Mouse (Mus musculus): Measurements from ENCODE around the gene Bbs9. TPM values are rescaled to one million over a fixed set of nuclear protein-coding genes. Genes with fewer than 3 reads are reported as not detected.

The Bbs9 gene
- polyA plus RNA-seq, 1 experiment: 3.3 TPM

GRCm38 (mm10) chr9:22551273-22551672, 75.8 kb downstream of the Bbs9 start:
- TF ChIP-seq MYOG (IDR thresholded peaks at IDR 0.05; ENCODE audit: control insufficient read depth, extremely low read depth, insufficient read length): no peak
- no peak for TF ChIP-seq CEBPB (IDR thresholded peaks at IDR 0.05; ENCODE audit: low read depth)
- no peak for TF ChIP-seq USF1 (IDR thresholded peaks at IDR 0.05; ENCODE audit: low read depth)
- TF ChIP-seq CTCF (IDR thresholded peaks at IDR 0.05; ENCODE audit: control insufficient read depth, insufficient read depth, insufficient read length): no peak
- no peak for TF ChIP-seq MAX (IDR thresholded peaks at IDR 0.05)
- TF ChIP-seq FOSL1 (IDR thresholded peaks at IDR 0.05; ENCODE audit: insufficient read depth, low read length, poor library complexity, severe bottlenecking): no peak
- TF ChIP-seq MYOD1 (IDR thresholded peaks at IDR 0.05; ENCODE audit: control insufficient read depth, insufficient read length, low read depth): no peak
- Histone ChIP-seq H3K27me3 (ENCODE audit: control insufficient read depth, insufficient read depth, insufficient read length) (no peaks in the 10 kb centered on the region), H3K36me3 (ENCODE audit: control insufficient read depth, insufficient read depth) (no peaks in the 10 kb centered on the region), H3K79me3 (ENCODE audit: low read depth) (no peaks in the 10 kb centered on the region), H3ac (ENCODE audit: control insufficient read depth, insufficient read length, low read depth) (no peak overlapping the region), H3K4me3 (ENCODE audit: insufficient read depth, poor library complexity, severe bottlenecking) (no peak overlapping the region), H3K79me2 (ENCODE audit: control insufficient read depth, insufficient read depth) (no peaks in the 10 kb centered on the region)

DNA sequence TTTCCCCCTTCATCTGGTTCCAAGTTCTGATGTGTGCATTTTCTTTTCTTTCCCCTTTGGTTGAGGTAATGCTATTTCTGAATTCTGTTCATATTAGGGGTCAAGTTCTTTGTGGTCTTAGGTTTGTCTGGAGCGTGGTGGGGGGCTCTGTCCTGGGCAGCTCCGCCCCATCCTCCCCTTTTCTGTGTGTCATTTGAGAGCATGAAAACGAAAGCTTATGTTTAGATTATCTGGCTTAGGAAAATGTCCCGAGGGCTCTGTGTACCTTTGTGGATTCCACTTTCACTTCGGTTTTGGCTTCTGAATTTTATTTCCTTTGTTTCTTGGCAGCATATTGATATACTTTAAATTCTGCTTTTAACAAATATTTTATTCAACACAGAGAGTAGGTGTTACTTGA, 80.6 kb downstream of the Bbs9 start:
- H3K27me3 ChIP-seq (ENCODE audit: control insufficient read depth, insufficient read depth, insufficient read length): no peaks in the 10 kb centered on the region
- H3K4me3 ChIP-seq (ENCODE audit: insufficient read depth, poor library complexity, severe bottlenecking): no peak overlapping the region
- no peaks in the 10 kb centered on the region for H3K79me3 ChIP-seq (ENCODE audit: low read depth)
- no peaks in the 10 kb centered on the region for H3K36me3 ChIP-seq (ENCODE audit: control insufficient read depth, insufficient read depth)
- no peaks in the 10 kb centered on the region for H3K79me2 ChIP-seq (ENCODE audit: control insufficient read depth, insufficient read depth)
- H3ac ChIP-seq (ENCODE audit: control insufficient read depth, insufficient read length, low read depth): no peak overlapping the region
- TF ChIP-seq MAX (IDR thresholded peaks at IDR 0.05) (no peak), CTCF (IDR thresholded peaks at IDR 0.05; ENCODE audit: control insufficient read depth, insufficient read depth, insufficient read length) (no peak), MYOG (IDR thresholded peaks at IDR 0.05; ENCODE audit: control insufficient read depth, extremely low read depth, insufficient read length) (no peak), MYOD1 (IDR thresholded peaks at IDR 0.05; ENCODE audit: control insufficient read depth, insufficient read length, low read depth) (no peak), USF1 (IDR thresholded peaks at IDR 0.05; ENCODE audit: low read depth) (no peak), CEBPB (IDR thresholded peaks at IDR 0.05; ENCODE audit: low read depth) (no peak), FOSL1 (IDR thresholded peaks at IDR 0.05; ENCODE audit: insufficient read depth, low read length, poor library complexity, severe bottlenecking) (no peak)

GRCm38 (mm10) chr9:22557467-22557866, 82.0 kb downstream of the Bbs9 start:
- no peak overlapping the region for H3ac ChIP-seq (ENCODE audit: control insufficient read depth, insufficient read length, low read depth)
- TF ChIP-seq CTCF (IDR thresholded peaks at IDR 0.05; ENCODE audit: control insufficient read depth, insufficient read depth, insufficient read length) (peak; percentile 59), MYOD1 (IDR thresholded peaks at IDR 0.05; ENCODE audit: control insufficient read depth, insufficient read length, low read depth) (no peak)
- no peaks in the 10 kb centered on the region for H3K79me3 ChIP-seq (ENCODE audit: low read depth)
- H3K4me3 ChIP-seq (ENCODE audit: insufficient read depth, poor library complexity, severe bottlenecking): no peak overlapping the region
- H3K27me3 ChIP-seq (ENCODE audit: control insufficient read depth, insufficient read depth, insufficient read length): no peaks in the 10 kb centered on the region
- H3K36me3 ChIP-seq (ENCODE audit: control insufficient read depth, insufficient read depth): no peaks in the 10 kb centered on the region
- no peaks in the 10 kb centered on the region for H3K79me2 ChIP-seq (ENCODE audit: control insufficient read depth, insufficient read depth)

GRCm38 (mm10) chr9:22563612-22564347, 88.3 kb downstream of the Bbs9 start:
- no peaks in the 10 kb centered on the region for H3K79me2 ChIP-seq (ENCODE audit: control insufficient read depth, insufficient read depth)
- H3K79me3 ChIP-seq (ENCODE audit: low read depth): no peaks in the 10 kb centered on the region
- no peak overlapping the region for H3ac ChIP-seq (ENCODE audit: control insufficient read depth, insufficient read length, low read depth)
- TF ChIP-seq MYOG (IDR thresholded peaks at IDR 0.05; ENCODE audit: control insufficient read depth, extremely low read depth, insufficient read length) (no peak), CEBPB (IDR thresholded peaks at IDR 0.05; ENCODE audit: low read depth) (no peak), USF1 (IDR thresholded peaks at IDR 0.05; ENCODE audit: low read depth) (no peak), CTCF (IDR thresholded peaks at IDR 0.05; ENCODE audit: control insufficient read depth, insufficient read depth, insufficient read length) (no peak), MYOD1 (IDR thresholded peaks at IDR 0.05; ENCODE audit: control insufficient read depth, insufficient read length, low read depth) (no peak), FOSL1 (IDR thresholded peaks at IDR 0.05; ENCODE audit: insufficient read depth, low read length, poor library complexity, severe bottlenecking) (no peak), MAX (IDR thresholded peaks at IDR 0.05) (no peak)
- H3K4me3 ChIP-seq (ENCODE audit: insufficient read depth, poor library complexity, severe bottlenecking): no peak overlapping the region
- no peaks in the 10 kb centered on the region for H3K27me3 ChIP-seq (ENCODE audit: control insufficient read depth, insufficient read depth, insufficient read length)
- no peaks in the 10 kb centered on the region for H3K36me3 ChIP-seq (ENCODE audit: control insufficient read depth, insufficient read depth)

GRCm38 (mm10) chr9:22567726-22568125, 92.2 kb downstream of the Bbs9 start:
- H3K36me3 ChIP-seq (ENCODE audit: control insufficient read depth, insufficient read depth): no peaks in the 10 kb centered on the region
- TF ChIP-seq FOSL1 (IDR thresholded peaks at IDR 0.05; ENCODE audit: insufficient read depth, low read length, poor library complexity, severe bottlenecking) (no peak), USF1 (IDR thresholded peaks at IDR 0.05; ENCODE audit: low read depth) (no peak), MAX (IDR thresholded peaks at IDR 0.05) (no peak), CEBPB (IDR thresholded peaks at IDR 0.05; ENCODE audit: low read depth) (no peak), MYOG (IDR thresholded peaks at IDR 0.05; ENCODE audit: control insufficient read depth, extremely low read depth, insufficient read length) (no peak), CTCF (IDR thresholded peaks at IDR 0.05; ENCODE audit: control insufficient read depth, insufficient read depth, insufficient read length) (no peak), MYOD1 (IDR thresholded peaks at IDR 0.05; ENCODE audit: control insufficient read depth, insufficient read length, low read depth) (no peak)
- H3ac ChIP-seq (ENCODE audit: control insufficient read depth, insufficient read length, low read depth): no peak overlapping the region
- H3K4me3 ChIP-seq (ENCODE audit: insufficient read depth, poor library complexity, severe bottlenecking): no peak overlapping the region
- no peaks in the 10 kb centered on the region for H3K79me2 ChIP-seq (ENCODE audit: control insufficient read depth, insufficient read depth)
- no peaks in the 10 kb centered on the region for H3K27me3 ChIP-seq (ENCODE audit: control insufficient read depth, insufficient read depth, insufficient read length)
- H3K79me3 ChIP-seq (ENCODE audit: low read depth): no peaks in the 10 kb centered on the region
